Mouse (Mus musculus): ENCODE results near the gene Tbc1d5.

DNA sequence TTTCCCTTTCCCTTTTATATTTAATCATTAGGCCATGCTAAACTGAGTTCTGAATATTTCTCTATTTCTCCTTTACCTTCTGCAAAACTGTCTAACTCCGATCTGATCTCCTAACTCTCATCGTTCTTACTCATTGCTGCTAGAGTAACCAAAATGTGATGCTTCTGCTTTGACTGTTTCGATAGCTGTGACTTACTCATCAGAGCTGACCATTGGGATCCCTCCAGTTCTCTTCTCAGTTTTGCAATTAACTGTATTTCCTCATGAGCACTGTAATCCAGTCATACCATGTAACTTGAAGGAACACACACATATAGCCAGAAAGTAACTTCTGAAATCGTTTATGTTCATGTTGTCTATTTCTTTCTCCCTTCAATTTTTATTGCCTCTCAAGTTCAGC lies 306.6 kb downstream of the Tbc1d5 start:
- TF ChIP-seq ZNF384 (IDR thresholded peaks at IDR 0.05; ENCODE audit: low read depth, low read length) = no peak
- TF ChIP-seq ZC3H11A (IDR thresholded peaks at IDR 0.05; ENCODE audit: borderline replicate concordance, low read depth, low read length) = no peak
